Mouse (Mus musculus): ENCODE results near the gene Agfg2.

Agfg2 gene

DNA sequence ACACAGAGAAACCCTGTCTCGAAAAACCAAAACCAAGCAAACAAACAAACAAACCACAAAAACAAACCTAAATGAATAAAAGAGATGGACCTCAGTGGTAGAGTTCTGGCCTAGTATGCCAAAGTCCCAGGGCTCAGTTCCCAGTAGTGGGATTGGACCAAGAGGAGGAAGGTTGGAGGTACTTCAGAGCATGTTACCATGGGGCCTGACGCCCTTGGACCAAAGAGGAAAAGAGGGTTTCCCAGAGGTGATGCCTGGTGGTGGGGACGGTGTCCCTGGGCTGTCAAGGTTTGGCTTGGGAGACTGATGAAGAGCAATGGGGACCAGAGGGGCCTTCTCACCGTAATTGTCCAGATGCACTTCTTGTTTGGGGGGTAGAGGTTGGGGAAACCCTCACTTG, 74.5 kb downstream of the Agfg2 start:
- no peak for DNase-seq (ENCODE audit: low spot score in 2 of 2)

GRCm38 (mm10) chr5:137609292-137609691, 75.2 kb downstream of the Agfg2 start:
- no peak for DNase-seq (ENCODE audit: low spot score in 2 of 2)

GRCm38 (mm10) chr5:137608654-137609190, 75.8 kb downstream of the Agfg2 start:
- no peak for DNase-seq (ENCODE audit: low spot score in 2 of 2)

- no peak for DNase-seq (ENCODE audit: low spot score in 2 of 2)
Observed at GRCm38 (mm10) chr5:137607860-137608653, 76.5 kb downstream of the Agfg2 start.

DNA sequence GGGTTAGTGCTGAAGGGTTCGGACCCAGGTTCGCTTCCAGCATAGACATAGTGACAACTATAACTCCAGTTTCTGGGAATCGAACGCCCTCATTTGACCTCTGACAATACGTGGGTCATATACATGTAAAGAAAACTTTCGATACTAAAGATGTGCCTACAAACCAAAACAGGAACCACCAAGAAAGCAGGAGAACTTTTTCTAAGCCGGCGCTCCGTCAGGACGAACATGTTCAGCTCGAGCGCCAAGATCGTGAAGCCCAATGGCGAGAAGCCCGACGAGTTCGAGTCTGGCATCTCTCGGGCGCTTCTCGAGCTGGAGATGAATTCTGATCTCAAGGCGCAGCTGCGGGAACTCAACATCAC, 83.2 kb downstream of the Agfg2 start:
- DNase-seq (ENCODE audit: low spot score in 2 of 2) = no peak

- DNase-seq (ENCODE audit: low spot score in 2 of 2) = peak; percentile 89 to 94
Observed at GRCm38 (mm10) chr5:137600619-137601364, 83.7 kb downstream of the Agfg2 start, which contains the start of gene Mospd3. Gene Mospd3, minus strand, starts transcription at chr5:137601058.
